Mouse (Mus musculus) stomach, embryonic 14.5 days (tissue): ENCODE measurements around the gene Raf1. TPM values are rescaled to one million over a fixed set of nuclear protein-coding genes. Genes with fewer than 3 reads are reported as not detected.
A peak's percentile ranks its signal among the peaks of the same experiment; 100 is the strongest.

Experiments used
- ATAC-seq: fragments of 200-750 bp; cut with Nextera tagmentation; 2 replicates; pipeline ENCODE4 v1.8.0; 2017; ENCODE audit warnings: low read depth, moderate TSS enrichment; ENCODE audit not compliant: insufficient number of reproducible peaks, insufficient read depth, low FRiP score
- H3K27ac ChIP-seq: fragments of 300-500 bp; sonication (generic); 2 replicates; pipeline ENCODE4 v1.5.1; 2014; ENCODE audit warnings: mild to moderate bottlenecking, low read length, moderate library complexity, mixed read lengths
- H3K27me3 ChIP-seq: fragments of 300-500 bp; sonication (generic); 2 replicates; pipeline ENCODE4 v1.6.1; 2014; ENCODE audit warnings: low read length, control low read depth, mixed read lengths; ENCODE audit not compliant: control insufficient read depth, insufficient read depth
- H3K36me3 ChIP-seq: fragments of 300-500 bp; sonication (generic); 2 replicates; pipeline ENCODE4 v1.6.1; 2014; ENCODE audit warnings: mild to moderate bottlenecking, control low read depth, low read length, moderate library complexity, mixed read lengths; ENCODE audit not compliant: control insufficient read depth, insufficient read depth
- H3K4me1 ChIP-seq: fragments of 300-500 bp; sonication (generic); 2 replicates; pipeline ENCODE4 v1.6.1; 2014; ENCODE audit warnings: low read length, control low read depth, mixed read lengths; ENCODE audit not compliant: control insufficient read depth, insufficient read depth
- H3K4me2 ChIP-seq: fragments of 300-500 bp; sonication (generic); replicated peaks from 2 replicates; pipeline ENCODE4 v1.6.1; 2014; ENCODE audit warnings: low read depth, low read length, control low read depth
- H3K4me3 ChIP-seq: fragments of 300-500 bp; sonication (generic); 2 replicates; pipeline ENCODE4 v1.5.1; 2014; ENCODE audit warnings: low read depth, low read length, control low read depth
- H3K9ac ChIP-seq: fragments of 300-500 bp; sonication (generic); replicated peaks from 2 replicates; pipeline ENCODE4 v1.6.1; 2014; ENCODE audit warnings: low read depth, mild to moderate bottlenecking, control low read depth, low read length, moderate library complexity, mixed read lengths
- H3K9me3 ChIP-seq: fragments of 300-500 bp; sonication (generic); 2 replicates; pipeline ENCODE4 v1.6.1; 2016; ENCODE audit warnings: low read depth, low read length, control low read depth; ENCODE audit not compliant: control insufficient read depth
- WGBS: fragments of 180-500 bp; shearing (Covaris S2); extraction: QIAGEN DNeasy Blood & Tissue Kit; methylation state at CpG from one replicate; pipeline ENCODE4 v1.1.7; 2014; 5-methylcytosine and 5-hydroxymethylcytosine counted together
- polyA plus RNA-seq: library from polyadenylated mRNA; unstranded; fragments of >200 nt; fragmentation: Nextera tagmentation; extraction: Ambion mirVana; gene quantifications from 2 replicates; pipeline ENCODE4 v1.2.1, GENCODE M21; 2014

The Raf1 gene
- polyA plus RNA-seq, 1 experiment from 2014 or later: 131 TPM

- no peak overlapping the region for H3K4me2 ChIP-seq
- H3K4me1 ChIP-seq: no peaks in the 10 kb centered on the region
- no peaks in the 10 kb centered on the region for H3K27me3 ChIP-seq
- H3K36me3 ChIP-seq: no peaks in the 10 kb centered on the region
- no peak overlapping the region for H3K4me3 ChIP-seq
- 54% methylated on average over 3 of the region's 3 CpGs for WGBS
- ATAC-seq: no peak
- H3K9ac ChIP-seq: no peak overlapping the region
- no peaks in the 10 kb centered on the region for H3K9me3 ChIP-seq
- H3K27ac ChIP-seq: no peak overlapping the region
Measured at GRCm38 (mm10) chr6:115595667-115596066, 80.8 kb downstream of the Raf1 start.

DNA sequence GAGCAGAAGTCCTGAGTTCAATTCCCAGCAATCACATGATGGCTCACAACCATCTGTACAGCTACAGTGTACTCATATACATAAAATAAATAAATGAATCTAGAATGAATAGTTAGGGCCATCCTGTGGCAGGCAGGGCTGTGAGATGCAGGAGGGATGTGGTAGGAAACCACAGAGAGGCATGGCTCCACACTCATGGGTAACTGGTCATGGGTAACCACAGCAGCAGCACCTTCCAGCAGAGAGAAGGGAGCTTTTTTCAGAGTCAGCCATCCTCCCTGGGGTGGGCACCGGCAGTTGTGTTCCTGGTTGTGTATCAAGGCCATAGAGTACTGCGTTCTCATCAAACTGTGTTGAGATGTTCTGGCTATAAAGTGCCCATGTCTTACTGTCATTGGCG lies 82.0 kb downstream of the Raf1 start:
- H3K4me1 ChIP-seq: no peaks in the 10 kb centered on the region
- H3K27me3 ChIP-seq: no peaks in the 10 kb centered on the region
- no peak overlapping the region for H3K4me2 ChIP-seq
- ATAC-seq: no peak
- no peaks in the 10 kb centered on the region for H3K36me3 ChIP-seq
- H3K27ac ChIP-seq: no peak overlapping the region
- H3K4me3 ChIP-seq: no peak overlapping the region
- 80% methylated on average over 3 of the region's 3 CpGs for WGBS
- H3K9ac ChIP-seq: no peak overlapping the region
- H3K9me3 ChIP-seq: no peaks in the 10 kb centered on the region

GRCm38 (mm10) chr6:115593252-115593651 lies 83.2 kb downstream of the Raf1 start:
- no peak for ATAC-seq
- H3K4me2 ChIP-seq: no peak overlapping the region
- no peak overlapping the region for H3K9ac ChIP-seq
- no peaks in the 10 kb centered on the region for H3K9me3 ChIP-seq
- H3K4me3 ChIP-seq: no peak overlapping the region
- H3K27ac ChIP-seq: no peak overlapping the region
- H3K4me1 ChIP-seq: no peaks in the 10 kb centered on the region
- WGBS: 82% methylated on average over 4 of the region's 4 CpGs
- no peaks in the 10 kb centered on the region for H3K27me3 ChIP-seq
- no peaks in the 10 kb centered on the region for H3K36me3 ChIP-seq

DNA sequence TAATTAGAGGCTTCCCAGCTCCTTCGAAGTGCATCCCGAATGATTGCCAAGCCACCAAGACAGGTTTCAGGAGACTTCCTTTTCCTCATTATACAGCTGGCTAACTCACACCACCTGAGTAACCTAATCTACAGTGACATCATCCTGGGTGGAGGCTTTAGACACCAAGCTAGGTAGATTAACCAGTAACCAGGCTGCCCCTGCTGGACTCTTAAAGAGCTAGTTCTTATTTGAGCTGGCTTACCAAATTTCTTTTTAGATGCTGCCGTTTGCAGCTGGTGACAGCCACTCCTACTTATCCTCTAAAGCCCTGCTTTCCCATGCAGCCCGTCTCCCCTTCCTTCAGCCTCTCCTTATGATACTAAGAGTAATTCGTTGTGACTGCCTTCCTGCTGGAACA lies 84.0 kb downstream of the Raf1 start, which contains the start of gene Mkrn2os:
Gene Mkrn2os (minus strand): TSS at position 119 of the 400 bp plus-strand sequence.
- peak; percentile 72 for ATAC-seq
- no peak within 1 kb of the TSS for H3K27ac ChIP-seq
- WGBS: 37% methylated on average over 5 of the region's 5 CpGs
- no peaks in the 10 kb centered on the region for H3K36me3 ChIP-seq
- H3K9ac ChIP-seq: no peak within 1 kb of the TSS
- H3K4me1 ChIP-seq: no peaks in the 10 kb centered on the region
- H3K9me3 ChIP-seq: no peaks in the 10 kb centered on the region
- peak within 1 kb of the TSS; percentile 7; the same call in 1 of the 2 replicates for H3K4me3 ChIP-seq
- H3K4me2 ChIP-seq: no peak within 1 kb of the TSS
- H3K27me3 ChIP-seq: no peaks in the 10 kb centered on the region

- H3K4me3 ChIP-seq: peak overlapping the region; percentile 7; the same call in 1 of the 2 replicates
- H3K4me2 ChIP-seq: no peak overlapping the region
- H3K9me3 ChIP-seq: no peaks in the 10 kb centered on the region
- H3K27ac ChIP-seq: no peak overlapping the region
- H3K9ac ChIP-seq: no peak overlapping the region
- ATAC-seq: no peak
- H3K27me3 ChIP-seq: no peaks in the 10 kb centered on the region
- H3K36me3 ChIP-seq: no peaks in the 10 kb centered on the region
- no peaks in the 10 kb centered on the region for H3K4me1 ChIP-seq
- WGBS: 83% methylated on average over 19 of the region's 19 CpGs
Measured at GRCm38 (mm10) chr6:115591692-115592359, 84.6 kb downstream of the Raf1 start.

GRCm38 (mm10) chr6:115586321-115586720 lies 90.1 kb downstream of the Raf1 start:
- Histone ChIP-seq H3K9me3 (no peaks in the 10 kb centered on the region), H3K4me3 (no peak overlapping the region), H3K27ac (no peak overlapping the region), H3K27me3 (no peaks in the 10 kb centered on the region), H3K9ac (no peak overlapping the region), H3K4me1 (no peaks in the 10 kb centered on the region), H3K4me2 (no peak overlapping the region), H3K36me3 (no peaks in the 10 kb centered on the region)
- ATAC-seq: no peak
- 87% methylated on average over 10 of the region's 10 CpGs for WGBS

- H3K9ac ChIP-seq: no peak overlapping the region
- no peaks in the 10 kb centered on the region for H3K27me3 ChIP-seq
- H3K4me1 ChIP-seq: no peaks in the 10 kb centered on the region
- no peak overlapping the region for H3K4me3 ChIP-seq
- ATAC-seq: no peak
- H3K27ac ChIP-seq: no peak overlapping the region
- H3K4me2 ChIP-seq: no peak overlapping the region
- H3K36me3 ChIP-seq: no peaks in the 10 kb centered on the region
- no peaks in the 10 kb centered on the region for H3K9me3 ChIP-seq
- 76% methylated on average over 3 of the region's 3 CpGs for WGBS
Measured at GRCm38 (mm10) chr6:115584176-115584575, 92.3 kb downstream of the Raf1 start.

- peaks cover 4% of the 10 kb centered on the region; the same call in 1 of the 2 replicates for H3K36me3 ChIP-seq
- no peak overlapping the region for H3K4me3 ChIP-seq
- H3K9ac ChIP-seq: no peak overlapping the region
- no peak overlapping the region for H3K27ac ChIP-seq
- 81% methylated on average over 6 of the region's 6 CpGs for WGBS
- H3K4me2 ChIP-seq: no peak overlapping the region
- no peak for ATAC-seq
- H3K9me3 ChIP-seq: no peaks in the 10 kb centered on the region
- H3K4me1 ChIP-seq: no peaks in the 10 kb centered on the region
- H3K27me3 ChIP-seq: no peaks in the 10 kb centered on the region
Measured at GRCm38 (mm10) chr6:115583430-115584125, 92.9 kb downstream of the Raf1 start.
